Mouse (Mus musculus) heart, adult 2 months (tissue): Measurements from ENCODE around the gene Icmt. TPM values are rescaled to one million over a fixed set of nuclear protein-coding genes. Genes with fewer than 3 reads are reported as not detected.
A peak's percentile ranks its signal among the peaks of the same experiment; 100 is the strongest.

ENCODE experiments used
- DNase-seq, 2 experiments: peaks; one replicate each; pipeline ENCODE4 v3.0.0; 2021
- H3K27ac ChIP-seq: fragments of 200-600 bp; 2 replicates; pipeline ENCODE4 v1.8.1; 2022
- H3K27me3 ChIP-seq: fragments of 200-500 bp; 2 replicates; pipeline ENCODE4 v1.6.1; 2012; ENCODE audit warnings: mild to moderate bottlenecking, low read length, inconsistent platforms, mixed read lengths; ENCODE audit not compliant: control insufficient read depth, insufficient read depth
- H3K36me3 ChIP-seq: fragments of 200-500 bp; 2 replicates; pipeline ENCODE4 v1.6.1; 2012; ENCODE audit warnings: low read length, inconsistent platforms; ENCODE audit not compliant: control insufficient read depth, insufficient read depth
- H3K4me1 ChIP-seq: fragments of 200-500 bp; 2 replicates; pipeline ENCODE4 v1.6.1; 2011; ENCODE audit warnings: low read length; ENCODE audit not compliant: control insufficient read depth, insufficient read depth
- H3K4me3 ChIP-seq: fragments of 200-600 bp; 2 replicates; pipeline ENCODE4 v1.8.1; 2022
- H3K79me2 ChIP-seq: fragments of 200-500 bp; replicated peaks from 2 replicates; pipeline ENCODE4 v1.6.1; 2012; ENCODE audit warnings: mild to moderate bottlenecking, inconsistent platforms, low read length, moderate library complexity, mixed read lengths; ENCODE audit not compliant: control insufficient read depth, insufficient read depth
- H3K9ac ChIP-seq: fragments of 200-500 bp; 2 replicates; pipeline ENCODE4 v1.6.1; 2012; ENCODE audit warnings: low read depth, mild to moderate bottlenecking, control low read depth, inconsistent platforms, low read length, mixed read lengths
- CTCF ChIP-seq: fragments of 200-600 bp; IDR thresholded peaks from 2 replicates; pipeline ENCODE4 v1.8.1; 2022; ENCODE audit warnings: antibody characterized with exemption, mild to moderate bottlenecking, moderate library complexity
- EP300 ChIP-seq: fragments of 200-500 bp; IDR thresholded peaks from 2 replicates; pipeline ENCODE4 v1.6.1; 2011; ENCODE audit warnings: low read depth, low read length, control low read depth; ENCODE audit not compliant: insufficient read depth
- POLR2A ChIP-seq: fragments of 200-500 bp; IDR thresholded peaks from 2 replicates; pipeline ENCODE4 v1.6.1; 2011; ENCODE audit warnings: mild to moderate bottlenecking, low read depth, low read length, control low read depth; ENCODE audit not compliant: insufficient read depth
- WGBS: fragments of 180-500 bp; shearing (Covaris S2); methylation state at CpG from one replicate; pipeline ENCODE4 v1.1.7; 2018; 5-methylcytosine and 5-hydroxymethylcytosine counted together
- intact Hi-C: fragments of 180-260 bp; cut with DNase I; formaldehyde crosslinking; loops from one replicate; pipeline ENCODE4 v1.15.1; 2025
- polyA plus RNA-seq: library from polyadenylated mRNA; depleted of rRNA; stranded (reverse); fragments of >200 nt; gene quantifications from 2 replicates; pipeline ENCODE4 v1.2.3, GENCODE M21; 2012
- total RNA-seq, 2 experiments: library from RNA; stranded (reverse); gene quantifications; 2 replicates each; pipeline ENCODE4 v1.2.3; 2021

Gene Icmt
- total and polyA plus RNA-seq, 3 experiments: 17.7 to 28.2 (median 26.4) TPM

GRCm38 (mm10) chr4:152340584-152341284 lies 43.7 kb downstream of the Icmt start:
- DNase-seq: no peak
- H3K27me3 ChIP-seq: peaks cover 12% of the 10 kb centered on the region
- H3K9ac ChIP-seq: no peak overlapping the region
- H3K4me1 ChIP-seq: peaks cover 6% of the 10 kb centered on the region
- H3K79me2 ChIP-seq: no peaks in the 10 kb centered on the region
- no peak overlapping the region for H3K27ac ChIP-seq
- no peaks in the 10 kb centered on the region for H3K36me3 ChIP-seq
- intact Hi-C loops: no loop called here
- TF ChIP-seq EP300: no peak
- no peak for TF ChIP-seq POLR2A
- TF ChIP-seq CTCF: no peak
- no peak overlapping the region for H3K4me3 ChIP-seq
- WGBS: 36% methylated on average over 15 of the region's 15 CpGs

- H3K4me1 ChIP-seq: peaks cover 6% of the 10 kb centered on the region
- WGBS: 12% methylated on average over 5 of the region's 5 CpGs
- no peak overlapping the region for H3K4me3 ChIP-seq
- no peak overlapping the region for H3K9ac ChIP-seq
- peaks cover 12% of the 10 kb centered on the region for H3K27me3 ChIP-seq
- H3K36me3 ChIP-seq: no peaks in the 10 kb centered on the region
- no peak for TF ChIP-seq EP300
- no peak for TF ChIP-seq POLR2A
- peak; percentile 65 for TF ChIP-seq CTCF
- intact Hi-C loops: no loop called here
- no peak for DNase-seq
- H3K27ac ChIP-seq: no peak overlapping the region
- H3K79me2 ChIP-seq: no peaks in the 10 kb centered on the region
Observed at GRCm38 (mm10) chr4:152343296-152343695, 46.3 kb downstream of the Icmt start.

DNA sequence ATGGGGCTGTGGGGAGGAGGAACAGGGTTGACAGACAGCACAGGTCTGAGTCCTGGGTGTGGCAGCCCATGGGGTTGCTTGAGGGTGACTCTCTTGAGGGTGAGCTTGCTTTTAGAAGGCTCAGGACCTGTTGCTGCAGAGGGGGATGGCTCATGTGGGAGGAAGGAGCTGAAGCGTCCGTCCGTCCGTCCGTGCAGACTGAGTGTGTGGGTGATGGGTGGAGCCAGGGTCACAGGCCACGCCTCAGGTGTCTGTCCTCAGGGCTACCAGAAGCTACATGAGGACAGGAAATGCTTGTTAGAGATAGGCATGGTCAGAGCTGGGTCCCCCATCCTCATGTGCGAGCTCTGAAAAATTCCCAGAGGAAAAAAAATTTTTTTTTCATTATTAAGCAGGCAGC lies 47.6 kb downstream of the Icmt start:
- H3K36me3 ChIP-seq: no peaks in the 10 kb centered on the region
- peaks cover 6% of the 10 kb centered on the region for H3K4me1 ChIP-seq
- peaks cover 1% of the 10 kb centered on the region; the same call in 1 of the 2 replicates for H3K27me3 ChIP-seq
- H3K9ac ChIP-seq: no peak overlapping the region
- intact Hi-C loops: no loop called here
- no peak overlapping the region for H3K4me3 ChIP-seq
- DNase-seq: no peak
- 27% methylated on average over 7 of the region's 7 CpGs for WGBS
- no peak for TF ChIP-seq POLR2A
- no peak for TF ChIP-seq EP300
- no peak for TF ChIP-seq CTCF
- H3K79me2 ChIP-seq: no peaks in the 10 kb centered on the region
- no peak overlapping the region for H3K27ac ChIP-seq

DNA sequence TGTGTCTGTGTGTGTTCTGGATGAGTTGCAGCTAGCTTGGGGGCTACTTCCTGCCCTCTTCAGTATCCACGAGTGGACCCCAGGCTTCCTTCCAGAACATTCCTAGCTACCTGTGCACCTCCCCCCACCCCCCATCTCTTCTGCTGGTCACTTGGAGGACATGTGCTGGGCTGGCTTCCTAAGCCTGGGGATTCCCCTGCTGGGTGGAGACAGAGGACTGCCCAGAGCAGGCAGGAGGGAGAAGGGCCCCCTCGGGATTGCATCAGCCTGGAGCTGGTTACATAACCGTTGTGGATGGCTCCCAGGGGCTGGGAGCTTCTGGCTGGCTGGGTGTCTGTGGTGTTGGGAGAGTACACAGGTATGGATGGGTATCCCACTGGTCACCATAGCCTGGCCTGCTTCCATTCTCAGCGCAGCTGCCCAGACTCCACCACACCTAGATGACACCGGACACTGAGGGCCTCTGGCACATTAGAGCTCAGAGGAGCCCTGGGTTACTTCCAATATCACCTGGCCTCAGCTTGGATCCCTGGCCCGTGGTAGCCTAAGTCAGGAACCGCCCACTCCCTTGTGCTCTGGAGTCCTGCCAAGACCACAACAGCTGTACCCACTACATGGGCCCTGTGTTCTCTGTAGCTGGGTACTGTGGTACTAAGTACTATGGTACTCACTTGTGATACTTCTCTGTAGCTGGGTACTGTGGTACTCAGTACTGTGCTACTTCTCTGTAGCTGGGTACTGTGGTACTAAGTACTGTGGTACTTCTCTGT lies 48.3 kb downstream of the Icmt start:
- H3K4me1 ChIP-seq: peaks cover 6% of the 10 kb centered on the region
- H3K27me3 ChIP-seq: no peaks in the 10 kb centered on the region
- WGBS: 33% methylated on average over 7 of the region's 7 CpGs
- no peak overlapping the region for H3K4me3 ChIP-seq
- intact Hi-C loops: no loop called here
- no peak overlapping the region for H3K27ac ChIP-seq
- no peak overlapping the region for H3K9ac ChIP-seq
- H3K36me3 ChIP-seq: no peaks in the 10 kb centered on the region
- H3K79me2 ChIP-seq: no peaks in the 10 kb centered on the region
- DNase-seq: peak; percentile 61 to 78
- TF ChIP-seq CTCF (no peak), EP300 (peak; percentile 53; the same call in 1 of the 2 replicates), POLR2A (no peak)

DNA sequence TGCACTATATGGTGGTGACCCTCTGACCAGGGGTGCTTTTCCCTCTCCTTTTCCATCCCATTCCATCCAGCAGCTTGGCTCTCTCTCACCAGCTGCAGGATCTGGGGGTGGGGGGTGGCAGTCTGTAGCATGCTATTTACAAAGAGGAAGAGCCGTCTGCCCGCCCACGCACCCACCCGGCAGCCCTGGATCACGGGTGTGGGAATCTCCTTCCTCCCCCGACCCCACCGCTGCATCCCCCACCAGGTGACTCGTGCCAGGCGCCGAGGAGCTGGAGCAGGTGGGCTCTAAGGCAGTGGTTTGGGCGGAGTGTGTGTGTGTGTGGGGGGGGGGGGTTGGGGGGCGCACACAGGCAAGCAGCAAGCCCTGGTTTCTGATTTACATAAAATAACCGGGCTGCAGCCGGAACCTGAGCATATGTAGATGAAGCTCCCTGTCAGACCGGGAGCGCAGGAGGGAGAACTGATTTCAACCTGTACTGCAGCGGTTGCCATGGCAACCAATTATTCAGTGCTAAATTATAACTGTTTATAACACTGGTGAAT lies 52.9 kb downstream of the Icmt start:
- no peak for TF ChIP-seq EP300
- TF ChIP-seq CTCF: no peak
- TF ChIP-seq POLR2A: no peak
- no peaks in the 10 kb centered on the region for H3K79me2 ChIP-seq
- H3K4me1 ChIP-seq: peaks cover 4% of the 10 kb centered on the region
- intact Hi-C loops: no loop called here
- H3K36me3 ChIP-seq: no peaks in the 10 kb centered on the region
- H3K4me3 ChIP-seq: no peak overlapping the region
- 8% methylated on average over 17 of the region's 17 CpGs for WGBS
- H3K27ac ChIP-seq: no peak overlapping the region
- no peak overlapping the region for H3K9ac ChIP-seq
- no peak for DNase-seq
- no peaks in the 10 kb centered on the region for H3K27me3 ChIP-seq
